Mouse (Mus musculus): ENCODE measurements at regions not wholly inside any gene's neighbourhood (a gene's known extent, or its start where the extent isn't known, plus 50 kb on each side); places are given as distances from the start of the nearest gene placed in this dataset.

GRCm38 (mm10) chr13:41955884-41956283, 95.9 kb upstream of the Hivep1 start:
- TF ChIP-seq POLR2A (IDR thresholded peaks at IDR 0.05; ENCODE audit: borderline replicate concordance, extremely low read depth, low read depth, low read length) (no peak), CTCF (IDR thresholded peaks at IDR 0.05; ENCODE audit: insufficient read depth, low read length) (no peak)

All from lung, adult 2 months (tissue).